Mouse (Mus musculus) left cerebral cortex, adult 18-20 months (tissue): ENCODE measurements around the gene AI481877. TPM values are rescaled to one million over a fixed set of nuclear protein-coding genes. Genes with fewer than 3 reads are reported as not detected.
"Not testable (repeated sequence)": the region's sequence is repeated elsewhere in the genome, so short reads cannot be mapped to it uniquely, and the experiment has no call there.

ENCODE experiments used
- DNase-seq, 2 experiments: peaks; one replicate each; pipeline ENCODE4 v3.0.0; 2021 to 2022; ENCODE audit warnings: low spot score in 2 of 2, mixed read lengths in 1 of 2
- long read RNA-seq, 2 experiments: library from polyadenylated mRNA; stranded (forward); transcript quantifications; one replicate each; pipeline ENCODE4 v2.0.0; 2021
- total RNA-seq, 2 experiments: library from RNA; stranded (reverse); gene quantifications; 2 replicates each; pipeline ENCODE4 v1.2.3; 2021

AI481877 gene
- not detected for total RNA-seq
- long read RNA-seq, experiment 1, partial matches to known transcripts, result 0 of 1 reads
- long read RNA-seq, experiment 1, other reads (novel, unspliced or antisense), result 1 of 1 reads
- long read RNA-seq, experiment 2, result 0 reads

DNA sequence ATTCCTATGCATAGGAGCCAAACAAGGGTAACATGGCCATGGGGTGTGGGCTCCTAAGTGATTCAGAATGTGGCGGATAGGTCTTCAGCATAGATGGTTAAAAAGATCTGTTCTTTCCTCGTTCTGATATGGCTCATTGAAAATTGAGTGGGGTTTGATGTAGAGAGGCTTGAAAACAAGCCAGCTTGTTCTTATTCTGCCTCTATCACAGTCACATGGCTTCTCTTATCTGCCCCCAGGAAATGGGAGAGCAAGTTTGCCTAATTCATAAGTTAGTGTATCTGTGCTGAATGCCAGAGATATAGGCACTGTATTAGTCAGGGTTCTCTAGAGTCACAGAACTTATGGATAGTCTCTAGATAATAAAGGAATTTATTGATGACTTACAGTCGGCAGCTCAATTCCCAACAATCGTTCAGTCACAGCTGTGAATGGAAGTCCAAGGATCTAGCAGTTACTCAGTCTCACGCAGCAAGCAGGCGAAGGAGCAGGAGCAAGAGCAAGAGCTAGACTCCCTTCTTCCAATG lies at the start of gene AI481877:
Gene AI481877 (minus strand): TSS at position 477 of the 527 bp plus-strand sequence.
- not testable (repeated sequence) for DNase-seq

DNA sequence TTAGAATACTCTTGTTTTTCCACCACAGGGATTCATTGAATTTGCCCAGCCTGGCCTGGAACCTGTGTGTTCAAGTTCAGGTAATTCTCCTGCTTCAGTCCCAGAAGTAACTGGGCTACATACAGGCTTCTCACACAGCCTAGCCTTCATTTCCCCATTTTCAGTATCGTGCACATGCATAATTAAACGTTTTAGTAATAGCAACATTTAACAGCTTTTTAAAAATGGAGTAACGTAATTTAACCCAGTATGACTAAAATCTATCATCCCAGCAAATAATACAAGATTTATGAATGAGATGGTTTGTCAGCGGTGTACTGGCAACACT lies 49.7 kb upstream of the AI481877 start:
- no peak for DNase-seq

DNA sequence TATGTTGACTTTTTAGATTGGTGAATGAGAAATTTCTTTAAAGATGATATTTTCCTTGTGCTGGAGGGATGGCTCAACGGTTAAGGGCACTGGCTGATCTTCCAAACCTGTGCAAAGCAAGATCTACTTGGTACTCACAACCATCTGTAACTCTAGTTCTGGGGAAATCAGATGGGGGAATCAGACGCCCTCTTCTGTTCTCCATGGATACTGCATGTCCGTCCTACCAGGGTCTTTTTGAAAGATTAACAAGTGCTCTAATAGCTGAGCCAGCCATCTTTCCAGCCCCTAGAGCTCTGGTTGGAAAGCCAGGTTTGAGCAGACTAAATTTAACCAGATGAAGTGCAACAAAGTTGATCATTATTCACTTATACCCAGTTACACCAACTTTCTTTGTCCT lies 48.5 kb upstream of the AI481877 start:
- peak in 1 of 2 experiments; percentile 32 for DNase-seq

DNA sequence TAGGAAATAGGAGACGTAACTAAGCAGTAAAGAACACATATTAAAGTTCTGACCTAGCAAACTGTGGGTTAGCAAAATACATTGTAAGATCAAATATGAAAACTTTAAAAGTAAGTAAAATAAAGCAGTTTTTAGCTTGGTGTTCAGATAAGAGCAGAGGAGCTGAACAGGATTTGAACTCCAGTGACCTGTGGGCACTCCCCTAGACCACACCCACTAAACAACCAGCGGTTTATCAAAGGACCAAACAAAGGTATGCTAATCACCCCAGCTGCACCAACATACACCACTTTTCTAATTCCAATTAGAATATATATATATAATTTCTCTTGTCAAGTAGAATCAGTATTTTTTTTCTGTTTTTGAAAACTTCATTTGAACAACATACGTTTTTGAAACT lies 46.9 kb upstream of the AI481877 start:
- no peak for DNase-seq

DNA sequence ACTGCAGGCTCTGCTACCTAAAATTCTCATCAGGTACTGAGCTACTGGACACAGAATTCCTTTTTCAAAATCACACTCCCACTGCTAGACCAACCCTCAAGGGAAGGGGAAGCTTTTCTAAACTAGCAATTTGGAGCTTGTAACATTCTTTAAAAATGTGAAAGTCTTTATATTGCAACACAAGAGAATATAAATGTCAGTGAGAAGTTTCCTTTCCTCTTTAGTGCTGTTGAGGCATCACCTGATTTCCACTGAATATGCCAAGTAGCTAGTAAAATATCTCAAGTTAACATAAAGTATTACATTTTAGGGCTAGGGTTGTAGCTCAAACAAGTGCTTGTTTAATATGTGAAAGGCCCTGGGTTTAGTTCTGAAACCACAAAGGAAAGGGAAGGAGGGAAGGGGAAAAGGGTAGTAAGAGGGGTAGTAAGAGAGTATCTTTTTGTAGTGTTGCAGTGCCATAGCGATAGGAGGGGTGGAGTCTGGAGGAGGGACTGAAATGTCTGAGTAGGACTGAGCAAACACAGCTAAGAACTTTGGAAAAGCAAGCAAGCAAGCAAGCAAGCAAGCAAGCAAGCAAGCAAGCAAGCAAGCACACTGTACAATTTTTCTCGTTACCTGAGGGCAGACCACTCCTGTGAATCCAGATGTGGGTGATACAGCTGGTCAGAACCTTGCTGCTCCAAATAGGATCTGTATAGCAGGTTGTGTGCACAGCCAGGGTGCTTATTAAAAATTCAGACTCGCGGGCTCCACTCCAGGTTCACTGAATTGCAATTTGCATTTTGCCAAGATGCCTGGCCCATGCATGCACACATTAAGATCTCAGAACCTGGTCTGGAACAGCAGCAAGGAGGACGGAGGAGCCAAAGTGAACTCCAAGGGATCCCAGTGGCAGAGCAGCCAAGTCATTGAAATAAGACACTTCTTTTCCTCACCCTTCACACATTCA lies 42.8 kb upstream of the AI481877 start:
- no peak for DNase-seq

DNA sequence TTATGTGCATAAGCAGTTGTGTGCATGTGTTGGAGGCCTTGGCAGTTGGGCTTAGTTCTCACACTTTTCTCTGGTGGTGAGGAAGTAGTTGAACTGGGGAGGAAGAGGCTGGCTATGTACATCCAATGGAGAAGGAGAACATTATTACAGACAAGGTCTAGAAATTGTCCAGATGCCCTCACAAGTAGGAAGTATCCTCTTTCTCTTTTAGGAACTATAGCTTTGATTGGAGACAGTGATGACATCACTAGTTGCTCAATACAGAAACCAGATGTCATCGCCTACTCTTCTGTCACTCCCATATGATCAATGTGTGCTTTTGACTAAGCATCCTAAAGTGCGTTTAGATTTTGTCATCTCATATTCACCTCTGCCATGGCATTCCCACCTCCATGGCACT lies 38.8 kb upstream of the AI481877 start:
- no peak for DNase-seq

DNA sequence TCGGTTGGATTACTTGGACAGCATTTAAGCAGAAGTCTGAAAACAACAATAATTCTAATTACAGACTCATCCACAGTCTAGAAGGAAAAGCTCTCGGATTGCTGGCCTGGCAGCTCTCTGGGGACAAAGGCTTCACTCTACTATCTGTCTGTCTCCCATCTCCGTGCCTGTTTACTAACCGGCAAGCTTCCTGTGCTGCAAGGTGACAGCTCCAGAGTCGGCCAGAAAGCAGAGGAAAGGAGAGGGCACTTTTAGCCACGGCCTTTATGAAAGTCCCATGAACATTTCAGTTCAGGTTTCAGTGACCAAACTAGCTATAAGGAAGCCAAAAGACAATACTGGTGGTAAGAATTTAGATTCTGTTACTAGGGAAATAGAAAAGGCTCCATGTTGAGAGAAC lies 37.1 kb upstream of the AI481877 start:
- no peak for DNase-seq

DNA sequence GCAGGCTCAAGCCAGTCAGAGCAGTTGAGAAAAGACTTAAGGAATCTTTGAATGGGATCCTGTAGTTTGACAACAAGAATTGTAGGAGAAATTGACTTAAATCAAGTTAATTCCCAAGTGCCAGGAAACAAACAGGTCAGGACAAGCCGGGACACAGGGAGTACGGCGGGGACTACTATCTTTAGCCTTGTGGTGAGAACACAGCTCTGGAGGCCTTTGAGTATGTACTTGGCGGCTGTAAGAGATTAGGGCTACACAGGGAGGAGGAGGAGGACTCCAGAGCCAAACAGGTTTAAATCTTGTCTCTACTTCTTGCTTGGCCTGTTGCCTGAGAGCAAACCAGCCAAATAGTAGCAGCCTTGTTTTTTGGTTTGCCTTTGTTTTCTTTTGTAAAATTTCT lies 36.2 kb upstream of the AI481877 start:
- no peak for DNase-seq

DNA sequence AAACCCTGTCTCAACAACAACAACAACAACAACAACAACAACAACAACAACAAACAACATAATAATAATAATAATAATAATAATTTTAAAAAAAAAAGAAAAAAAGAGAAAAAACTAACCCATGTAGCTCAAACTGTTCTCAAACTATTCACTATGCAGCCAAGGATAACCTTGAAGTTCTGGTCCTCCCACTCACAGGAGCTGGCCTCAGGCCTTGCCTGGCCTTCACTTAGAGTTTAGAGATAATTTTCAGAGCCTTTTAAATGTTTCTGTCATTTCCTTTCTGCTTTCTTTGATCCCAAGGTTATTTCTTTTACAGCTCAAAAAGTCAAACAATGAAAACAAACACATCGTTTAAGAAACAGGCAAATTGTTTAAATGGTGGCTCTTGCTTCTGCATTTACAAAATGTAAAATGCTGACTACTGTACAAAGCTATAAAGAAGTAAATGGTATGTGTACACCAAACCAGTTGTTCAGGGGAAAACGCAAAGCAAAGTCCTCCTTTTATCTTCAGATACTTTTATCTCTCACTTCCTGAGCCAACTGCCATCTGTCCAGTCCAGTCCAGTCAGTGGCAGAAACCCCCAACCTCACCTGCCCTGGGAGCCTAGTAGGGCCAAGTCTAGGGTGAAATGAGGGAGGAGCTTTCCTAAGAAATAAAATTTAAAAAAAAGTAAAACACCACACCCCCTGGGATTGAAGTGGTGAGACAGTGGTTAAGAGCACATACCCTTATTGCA lies 34.6 kb upstream of the AI481877 start:
- DNase-seq, result no peak

DNA sequence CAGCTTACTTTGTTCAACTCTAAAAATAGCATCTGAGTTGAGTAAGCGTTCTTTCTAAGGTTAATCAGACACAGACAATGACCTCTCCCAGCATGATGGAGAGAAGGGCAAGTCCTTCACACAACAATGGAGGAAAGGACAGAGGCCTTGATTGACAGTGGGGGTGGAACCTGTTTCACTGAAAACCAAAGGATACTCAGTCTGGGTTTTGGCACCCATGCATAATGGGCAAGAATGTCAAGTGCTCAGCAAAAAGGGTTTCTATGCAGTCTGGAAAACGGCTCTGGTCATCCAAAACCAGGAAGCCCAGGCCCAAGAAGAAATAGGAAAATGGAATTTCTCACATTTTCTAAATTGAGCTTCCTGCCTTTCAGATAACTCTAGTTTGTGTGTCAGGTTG lies 33.8 kb upstream of the AI481877 start:
- no peak for DNase-seq

DNA sequence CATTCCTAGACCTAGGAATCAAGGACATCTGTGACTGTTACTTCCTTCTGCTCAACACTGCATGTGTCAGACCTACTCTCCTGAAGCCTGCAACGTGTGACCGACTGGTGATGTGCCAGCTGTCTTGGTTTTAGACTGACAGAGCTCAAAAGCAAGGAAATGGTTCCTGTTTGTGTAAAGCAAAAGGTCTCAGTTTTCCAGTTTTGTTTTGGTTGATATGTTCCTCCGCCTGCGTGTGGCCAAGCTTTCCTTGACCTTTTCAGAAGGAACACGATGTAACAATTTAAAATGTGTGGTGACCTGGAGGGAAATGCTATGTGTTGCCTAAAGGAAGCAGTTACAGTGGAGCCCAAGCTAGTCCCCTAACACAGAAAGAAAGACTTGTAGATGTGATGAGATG lies 31.2 kb upstream of the AI481877 start:
- no peak for DNase-seq

DNA sequence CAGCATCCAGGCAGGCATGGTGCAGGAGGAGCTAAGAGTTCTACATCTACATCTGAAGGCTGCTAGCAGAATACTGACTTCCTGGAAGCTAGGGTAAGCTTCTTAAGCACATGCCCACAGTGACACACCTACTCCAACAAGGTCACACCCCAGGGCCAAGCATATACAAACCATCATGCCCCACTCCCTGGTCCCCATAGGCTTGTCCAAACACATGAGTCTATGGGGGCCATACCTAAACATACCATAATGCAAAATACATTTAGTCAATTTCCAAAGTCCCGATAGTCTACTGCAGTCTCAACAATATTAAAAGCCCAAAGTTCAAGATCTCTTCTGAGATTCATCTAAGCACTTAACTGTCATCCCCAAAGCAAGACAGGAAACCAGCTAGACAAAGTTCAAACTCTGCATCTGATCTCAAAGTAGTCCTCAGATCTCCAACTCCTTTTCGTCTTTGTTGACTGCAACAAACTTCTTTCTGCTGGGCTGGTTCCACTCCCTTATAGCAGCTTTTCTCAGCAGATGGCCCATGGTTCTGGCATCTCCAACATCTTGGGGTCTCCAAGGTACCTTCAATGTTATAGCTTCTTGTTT lies 28.6 kb upstream of the AI481877 start:
- no peak for DNase-seq

DNA sequence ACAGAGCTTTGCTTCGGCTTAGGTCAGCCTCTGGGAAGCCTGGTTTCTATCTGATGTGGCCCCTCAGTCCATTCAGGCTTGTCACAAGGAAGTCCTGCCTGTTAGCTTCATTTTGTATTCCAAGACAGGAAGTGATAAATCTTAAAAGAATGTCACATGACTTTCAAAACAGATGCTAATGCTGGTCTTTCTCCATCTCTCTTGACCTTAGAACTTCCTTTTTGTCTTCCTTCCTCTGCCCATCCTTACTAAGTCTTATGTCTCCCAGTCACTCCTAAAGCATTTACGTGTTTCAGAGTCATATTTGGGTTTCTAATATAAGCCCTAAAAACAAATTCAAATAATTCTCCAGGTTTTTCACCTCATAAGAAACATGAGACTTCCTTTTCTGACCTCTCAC lies 25.3 kb upstream of the AI481877 start:
- DNase-seq, result no peak

DNA sequence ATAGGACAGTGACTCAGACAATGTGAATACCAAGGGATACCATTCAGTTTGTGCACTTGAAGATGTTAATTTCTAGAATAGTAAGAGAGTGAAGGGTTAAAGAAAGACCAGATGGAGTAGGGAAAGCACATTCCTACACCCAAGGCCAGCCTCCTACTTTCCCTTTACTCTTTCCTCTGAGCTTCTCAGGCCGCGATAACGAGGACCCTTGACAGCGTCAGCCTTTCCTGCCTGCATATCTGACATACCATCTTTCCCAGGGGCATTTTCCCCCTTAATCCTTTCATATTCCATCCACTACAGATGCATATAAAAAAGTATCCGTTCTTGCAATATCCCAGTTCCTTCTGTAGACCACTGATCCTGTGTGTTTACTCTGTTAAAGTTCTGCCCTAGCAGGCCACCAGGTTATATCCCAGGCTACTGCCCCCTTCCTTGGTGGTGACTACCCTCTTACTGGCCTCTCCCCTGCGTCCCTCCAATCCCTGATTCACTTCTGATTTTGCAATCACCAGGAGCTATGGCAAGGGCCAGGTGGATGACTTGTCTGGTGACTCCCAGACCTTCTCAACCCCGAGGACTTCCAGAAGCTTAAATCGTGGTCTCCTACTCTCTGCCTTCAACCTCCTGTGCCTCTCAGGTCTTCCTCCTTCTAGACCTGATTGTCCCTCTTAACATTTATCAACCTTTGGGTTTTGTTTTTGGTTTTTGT lies 22.3 kb upstream of the AI481877 start:
- DNase-seq, result no peak

DNA sequence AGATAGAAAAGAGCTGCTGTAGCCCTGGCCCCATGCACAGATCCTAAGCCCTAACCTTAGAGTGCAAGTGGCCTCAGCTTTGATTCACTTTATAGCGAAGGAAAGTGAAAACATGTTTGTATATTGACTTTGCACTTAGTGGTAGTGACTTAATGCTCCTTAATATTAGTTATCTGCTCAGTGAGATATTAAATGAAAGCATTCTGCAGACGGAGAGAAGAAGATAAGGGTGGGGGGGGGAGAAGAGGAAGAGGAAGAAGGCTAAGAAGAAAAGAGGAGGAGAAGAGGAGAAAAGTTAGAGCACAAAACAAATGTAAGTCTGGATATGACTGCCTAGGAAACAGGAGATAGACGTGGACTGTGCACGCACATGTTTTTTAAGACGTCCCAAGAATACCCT lies 21.5 kb upstream of the AI481877 start:
- no peak for DNase-seq

DNA sequence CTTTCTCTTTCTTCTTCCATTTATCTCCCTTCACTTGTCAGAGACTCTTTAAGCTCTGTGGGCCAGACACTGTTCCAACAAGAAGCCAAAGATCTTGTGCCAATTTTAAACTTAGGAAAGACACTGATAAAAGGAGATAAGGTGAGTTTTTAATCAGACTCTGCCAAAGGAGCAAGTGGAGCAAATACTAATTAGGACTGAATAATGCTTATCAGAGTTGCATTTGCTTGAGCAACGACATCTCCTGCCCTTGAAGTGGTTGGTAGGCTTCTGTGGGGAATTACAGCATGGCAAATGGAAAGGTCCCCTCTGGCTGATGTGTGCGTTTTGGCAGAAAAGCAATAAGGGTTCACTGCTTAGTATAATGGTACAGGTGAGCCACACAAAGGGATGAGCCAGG lies 18.9 kb upstream of the AI481877 start:
- DNase-seq, result no peak

DNA sequence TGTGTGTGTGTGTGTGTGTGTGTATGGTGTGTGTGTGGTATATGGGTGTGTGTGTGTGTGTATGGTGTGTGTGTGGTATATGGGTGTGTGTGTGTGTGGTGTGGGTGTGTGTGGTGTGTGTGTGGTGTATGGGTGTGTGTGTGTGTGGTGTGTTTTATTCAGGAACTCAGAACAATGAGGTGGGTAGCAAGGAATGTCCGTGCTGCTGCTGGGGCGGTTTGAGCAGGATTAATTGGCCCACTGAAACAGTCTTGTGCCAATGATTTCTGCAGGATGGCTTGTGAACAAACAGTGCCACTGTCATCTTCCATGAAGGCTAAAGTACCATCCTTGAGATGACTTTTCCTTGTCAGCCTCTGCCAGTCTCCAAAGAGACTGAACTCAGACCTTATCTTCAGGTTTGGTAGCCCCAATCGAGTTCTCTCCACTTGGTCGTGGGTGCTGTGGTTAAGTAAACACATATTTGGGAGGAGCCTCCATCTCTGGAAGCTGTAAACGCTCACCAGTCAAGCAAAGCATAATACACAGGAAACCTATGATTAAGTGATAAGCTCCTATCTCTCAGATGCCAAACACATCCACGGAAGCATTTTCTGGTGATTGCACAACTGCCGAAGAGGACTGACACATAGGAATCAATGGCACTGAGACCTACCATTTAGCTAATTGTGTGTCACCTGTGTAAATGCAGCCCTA lies 18.3 kb upstream of the AI481877 start:
- DNase-seq, result no peak

DNA sequence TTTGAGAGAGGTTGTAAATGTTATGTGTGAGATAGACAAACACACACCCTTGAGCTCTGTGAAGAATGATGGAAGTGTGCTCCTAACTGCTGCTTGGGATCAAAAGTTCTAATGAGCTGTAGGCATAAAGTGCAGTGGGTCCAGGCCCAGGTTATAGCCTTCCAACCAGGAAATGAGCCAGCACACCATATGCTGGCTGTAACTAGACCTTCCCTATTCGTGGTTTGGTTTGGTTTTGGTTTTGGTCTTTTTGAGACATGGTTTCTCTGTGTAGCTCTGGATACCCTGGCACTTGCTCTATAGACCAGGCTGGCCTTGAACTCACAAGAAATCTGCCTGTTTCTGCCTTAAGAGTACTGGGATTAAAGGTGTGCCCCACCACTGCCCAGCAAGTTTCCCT lies 13.2 kb upstream of the AI481877 start:
- no peak for DNase-seq

DNA sequence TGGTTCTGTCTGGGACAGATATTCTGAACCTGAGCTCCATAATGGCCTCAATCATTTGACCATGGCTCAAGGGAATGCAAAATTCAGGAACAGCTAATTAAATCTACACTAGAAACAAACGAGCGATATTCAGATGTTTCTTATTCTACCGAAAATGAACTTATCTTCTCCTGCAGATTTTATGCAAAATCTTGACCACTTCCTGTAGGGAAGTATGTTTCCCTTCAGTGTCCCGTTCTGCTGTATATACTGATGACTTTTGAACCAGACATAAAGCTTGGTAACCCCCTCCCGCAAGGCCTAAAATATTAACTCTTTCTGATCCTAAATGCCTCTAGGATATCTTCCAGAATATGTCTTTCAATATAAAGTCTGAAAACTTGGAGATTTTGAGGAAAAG lies 12.1 kb upstream of the AI481877 start:
- DNase-seq, result no peak

DNA sequence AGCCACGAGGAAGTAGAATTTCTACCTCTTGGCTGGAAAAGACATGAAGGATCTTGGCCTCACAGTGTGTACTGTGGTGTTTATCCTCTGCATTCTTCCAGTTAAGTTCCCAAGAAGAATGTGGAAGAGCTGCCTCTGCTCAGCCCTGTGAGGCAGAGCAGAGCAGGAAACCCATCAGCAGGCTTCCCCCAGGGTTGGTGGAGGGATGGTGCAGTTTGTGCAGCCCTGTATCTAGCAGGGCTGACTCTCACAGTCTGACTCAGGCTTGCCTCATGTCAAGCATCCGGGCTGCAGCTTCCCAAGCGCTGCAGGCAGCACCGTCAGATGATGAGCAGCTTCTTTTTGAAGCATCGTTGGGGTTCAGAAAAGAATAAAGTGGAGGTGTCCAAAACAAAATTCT lies 10.3 kb upstream of the AI481877 start:
- no peak for DNase-seq
